Mouse (Mus musculus): ENCODE measurements around the gene Msl1.
A peak's percentile ranks its signal among the peaks of the same experiment; 100 is the strongest.

The Msl1 gene

GRCm38 (mm10) chr11:98849196-98849894, 54.0 kb downstream of the Msl1 start:
- DNase-seq, result no peak

GRCm38 (mm10) chr11:98850100-98851093, 55.1 kb downstream of the Msl1 start:
- no peak for DNase-seq

GRCm38 (mm10) chr11:98854116-98854515, 58.8 kb downstream of the Msl1 start:
- peak in 1 of 2 experiments; percentile 30 for DNase-seq

GRCm38 (mm10) chr11:98854659-98855058, 59.3 kb downstream of the Msl1 start:
- DNase-seq, result no peak
